In the genomic region with DNA sequence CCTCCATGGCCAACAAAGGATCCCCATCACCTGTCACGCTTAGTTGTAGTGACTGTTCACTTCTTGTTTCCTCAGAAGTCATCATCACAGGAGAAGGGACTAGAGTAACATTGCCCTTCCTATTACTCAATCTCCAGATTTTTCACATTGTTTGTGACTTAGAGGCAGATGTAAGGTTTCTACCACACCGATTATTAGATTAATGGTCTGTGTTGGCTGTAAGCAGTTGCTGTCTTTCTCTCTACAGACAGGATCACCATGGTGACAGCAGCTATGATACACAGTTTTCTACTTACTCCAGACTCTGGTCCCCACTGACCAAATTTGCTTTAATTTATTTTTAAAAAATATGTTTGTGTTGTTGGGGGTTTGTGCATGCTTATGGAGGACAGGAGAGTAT, we compare ENCODE assay signal across 21 mouse cellular contexts.
A peak's percentile ranks its signal among the peaks of the same experiment; 100 is the strongest.
DNase-seq lines count a peak whose midpoint lies in the region; ATAC-seq and TF ChIP-seq lines count a peak whose summit lies in the region.
"Had no signal": no experiment of that assay in that cellular context is flagged by ENCODE, and none has a peak within 500 bp of the region (broad histone marks: within the 10 kb centered on the region; RNA-seq: fewer than 3 reads in every experiment).

No protein-coding gene starts in this region.

- H3K9me3 ChIP-seq in lung, embryonic 15.5 days: no peaks in the 10 kb centered on the region
- H3K9me3 ChIP-seq in hindbrain, embryonic 14.5 days (ENCODE audit: control insufficient read depth, low read length): no peaks in the 10 kb centered on the region
- H3K9me3 ChIP-seq: embryonic facial prominence, embryonic 10.5 days; embryonic facial prominence, embryonic 13.5 days; forebrain, embryonic 12.5 days; heart, embryonic 12.5 days; heart, embryonic 15.5 days; hindbrain, embryonic 10.5 days; hindbrain, embryonic 13.5 days had no signal

- in situ Hi-C loops in Patski (cut with MboI; ENCODE audit: low pct_unique_long_range_greater_than_20kb): no loop called here

- no peak overlapping the region for H3K4me2 ChIP-seq in lung, embryonic 15.5 days
- no peak overlapping the region for H3K4me2 ChIP-seq in hindbrain, embryonic 14.5 days (replicated peaks)
- H3K4me2 ChIP-seq: embryonic facial prominence, embryonic 13.5 days; forebrain, embryonic 12.5 days; heart, embryonic 12.5 days; heart, embryonic 15.5 days; hindbrain, embryonic 13.5 days had no signal

- WGBS in lung, embryonic 15.5 days: 56% methylated on average over 2 of the region's 2 CpGs
- WGBS in hindbrain, embryonic 14.5 days: 100% methylated on average over 2 of the region's 2 CpGs

- ATAC-seq in lung, embryonic 15.5 days (ENCODE audit: borderline replicate concordance, extremely low read depth, low FRiP score, low TSS enrichment): peak; percentile 86
- peak; percentile 23 for ATAC-seq in Patski
- peak; percentile 16; the same call in 1 of the 2 replicates for ATAC-seq in granulocyte monocyte progenitor cell, adult 5-6 weeks (replicated peaks; ENCODE audit: poor library complexity, severe bottlenecking)
- no peak for ATAC-seq in hindbrain, embryonic 14.5 days (ENCODE audit: low FRiP score)
- ATAC-seq: activated CD4-positive, CD25-positive, alpha-beta regulatory T cell, adult 4 months; CD4-positive, CD25-positive, alpha-beta regulatory T cell, adult 4 months; forebrain, embryonic 16.5 days had no signal

- no peaks in the 10 kb centered on the region for H3K27me3 ChIP-seq in lung, embryonic 15.5 days
- no peaks in the 10 kb centered on the region for H3K27me3 ChIP-seq in Patski
- H3K27me3 ChIP-seq in hindbrain, embryonic 14.5 days (ENCODE audit: control insufficient read depth, insufficient read depth, low read length): no peaks in the 10 kb centered on the region
- H3K27me3 ChIP-seq: embryonic facial prominence, embryonic 13.5 days; forebrain, embryonic 12.5 days; heart, embryonic 12.5 days; heart, embryonic 15.5 days; hindbrain, embryonic 13.5 days had no signal

- 0 out of 2 replicates have a peak overlapping the region, but pooled peaks have one; percentile 38 for H3K27ac ChIP-seq in lung, embryonic 15.5 days
- no peak overlapping the region for H3K27ac ChIP-seq in hindbrain, embryonic 14.5 days
- H3K27ac ChIP-seq: embryonic facial prominence, embryonic 10.5 days; embryonic facial prominence, embryonic 13.5 days; forebrain, embryonic 12.5 days; heart, embryonic 15.5 days; hindbrain, embryonic 10.5 days; hindbrain, embryonic 13.5 days had no signal

- no peak overlapping the region for H3K4me3 ChIP-seq in lung, embryonic 15.5 days
- no peak overlapping the region for H3K4me3 ChIP-seq in hindbrain, embryonic 14.5 days (replicated peaks; ENCODE audit: low read length)
- H3K4me3 ChIP-seq: embryonic facial prominence, embryonic 10.5 days; embryonic facial prominence, embryonic 13.5 days; erythroblast, embryonic 14.5 days; forebrain, embryonic 12.5 days; heart, embryonic 12.5 days; heart, embryonic 15.5 days; hindbrain, embryonic 10.5 days; hindbrain, embryonic 13.5 days had no signal

- CTCF ChIA-PET in Patski (lab: Charles Lee): no interaction called here

- no peak for TF ChIP-seq CTCF in Patski (IDR thresholded peaks at IDR 0.05)

- H3K4me1 ChIP-seq in lung, embryonic 15.5 days: peaks cover 12% of the 10 kb centered on the region; the same call in 1 of the 2 replicates
- H3K4me1 ChIP-seq in hindbrain, embryonic 14.5 days (replicated peaks; ENCODE audit: control insufficient read depth, insufficient read depth, low read length): no peaks in the 10 kb centered on the region
- H3K4me1 ChIP-seq: embryonic facial prominence, embryonic 10.5 days; forebrain, embryonic 12.5 days; heart, embryonic 12.5 days; hindbrain, embryonic 10.5 days; hindbrain, embryonic 13.5 days had no signal

- no peaks in the 10 kb centered on the region for H3K36me3 ChIP-seq in lung, embryonic 15.5 days
- no peaks in the 10 kb centered on the region for H3K36me3 ChIP-seq in hindbrain, embryonic 14.5 days (replicated peaks; ENCODE audit: control insufficient read depth, insufficient read depth)
- H3K36me3 ChIP-seq: embryonic facial prominence, embryonic 10.5 days; embryonic facial prominence, embryonic 13.5 days; forebrain, embryonic 12.5 days; heart, embryonic 12.5 days; heart, embryonic 15.5 days; hindbrain, embryonic 10.5 days; hindbrain, embryonic 13.5 days had no signal

- DNase-seq in lung, postnatal 4 days: no peak
- no peak for DNase-seq in Patski (ENCODE audit: low read depth, low spot score)
- peak; percentile 36 for DNase-seq in lung, postnatal 25 days (ENCODE audit: low spot score)
- DNase-seq in layer of hippocampus, adult 11-12 months (ENCODE audit: low spot score): no peak
- no peak for DNase-seq in hindbrain, embryonic 14.5 days (ENCODE audit: low spot score)
- DNase-seq in ovary, postnatal 14 days (ENCODE audit: low spot score): no peak
- DNase-seq: cerebellum, adult 11-12 months; embryo, embryonic 11 days had no signal

- POLR2A ChIA-PET in Patski (lab: Charles Lee): interaction anchor here (0.6 kb wide), 1 partner anchor 84 kb away, joined by 3 read pairs; no protein-coding TSS in a partner anchor

- no peak overlapping the region for H3K9ac ChIP-seq in lung, embryonic 15.5 days
- no peak overlapping the region for H3K9ac ChIP-seq in hindbrain, embryonic 14.5 days
- H3K9ac ChIP-seq: embryonic facial prominence, embryonic 13.5 days; forebrain, embryonic 12.5 days; heart, embryonic 12.5 days; heart, embryonic 15.5 days; hindbrain, embryonic 13.5 days had no signal
